Mouse (Mus musculus) regulatory T cell (primary cell): ENCODE measurements around the gene Epha4.

Experiments
- in situ Hi-C: fragments of 300-600 bp; cut with MboI, MseI; formaldehyde crosslinking; loops from one replicate; pipeline ENCODE4 v1.15.1; 2025; ENCODE audit warnings: high pct_unique_total_duplicates

The Epha4 gene

DNA sequence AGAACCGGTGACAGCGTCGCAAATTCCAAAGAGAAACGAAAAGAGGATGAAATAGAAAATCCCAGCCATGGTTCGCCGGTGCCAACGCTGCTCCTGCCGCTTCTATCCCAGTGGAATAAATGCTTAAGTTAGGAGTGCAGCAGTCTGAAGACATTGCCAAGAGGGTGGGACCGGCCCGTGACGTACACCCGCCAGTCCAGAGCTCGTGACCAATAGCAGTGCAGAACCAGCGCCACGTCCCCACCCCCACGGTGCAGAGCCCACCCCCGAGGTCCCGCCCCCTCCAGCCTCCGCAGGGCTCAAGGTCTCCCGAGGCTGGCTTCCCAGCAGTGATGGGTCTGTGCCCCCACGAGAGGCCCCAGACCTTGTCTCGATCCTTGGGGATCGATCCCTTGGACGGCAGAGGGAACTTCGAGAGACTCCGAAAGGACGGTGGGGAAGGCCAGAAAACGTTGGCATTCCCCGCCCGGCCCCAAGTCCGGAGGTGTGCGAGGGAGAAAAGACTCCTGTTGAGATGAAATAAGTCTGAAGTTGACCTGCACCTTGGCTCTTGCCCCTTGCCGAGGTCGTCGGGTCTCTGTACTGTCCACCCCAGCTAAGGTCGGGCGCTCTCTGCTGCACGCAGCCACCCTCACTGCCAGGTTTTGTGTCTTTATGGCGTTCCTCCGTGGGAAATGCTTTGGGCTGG, at the start of gene Epha4:
Gene Epha4 (minus strand): TSS at position 126 of the 688 bp plus-strand sequence.
- in situ Hi-C loops, result loop anchor here (25.0 kb wide), 1 partner anchor 1853 kb away; no protein-coding TSS in a partner anchor

DNA sequence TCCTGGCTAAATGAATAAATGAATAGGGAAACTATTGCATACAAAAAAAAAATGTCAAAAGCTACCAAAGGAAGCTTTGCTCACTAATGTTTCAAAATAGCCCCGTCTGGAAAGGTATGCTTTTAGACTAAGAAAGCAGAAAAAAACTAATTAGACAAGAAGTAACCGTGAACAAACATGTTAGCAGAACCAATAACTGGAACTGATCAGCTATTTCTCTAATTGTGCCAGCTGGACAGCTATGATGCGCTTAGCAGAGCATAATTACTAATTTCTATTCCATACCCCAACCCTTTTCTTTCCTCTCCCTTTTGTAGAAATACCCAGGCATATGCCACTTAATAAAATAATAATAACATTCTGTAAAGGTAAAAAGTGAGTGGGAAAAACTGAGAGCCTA, 41.3 kb upstream of the Epha4 start:
- in situ Hi-C loops, result no loop called here

DNA sequence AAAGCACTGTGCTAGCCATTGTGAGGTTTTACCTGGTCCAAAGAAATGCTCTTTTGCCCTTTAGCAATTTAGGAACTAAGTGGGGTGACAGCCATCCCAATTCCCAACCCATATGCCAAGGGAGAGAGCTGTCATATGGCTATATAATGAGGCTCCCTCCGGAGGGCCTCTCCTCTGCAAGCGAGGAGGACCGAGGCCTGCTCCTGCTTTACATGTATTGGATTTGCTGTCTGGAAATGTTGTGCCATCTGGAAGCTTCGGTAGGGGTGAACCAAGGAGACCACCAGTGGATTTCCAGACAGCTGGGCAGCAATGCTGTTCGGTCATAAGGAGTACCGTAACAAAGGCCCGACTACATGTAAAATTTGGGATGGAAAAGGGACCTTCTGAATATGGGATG, 37.0 kb upstream of the Epha4 start:
- in situ Hi-C loops, result no loop called here

GRCm38 (mm10) chr1:77545722-77546121, 30.8 kb upstream of the Epha4 start:
- in situ Hi-C loops, result loop anchor here (10.0 kb wide), 1 partner anchor 1239 kb away; no protein-coding TSS in a partner anchor

DNA sequence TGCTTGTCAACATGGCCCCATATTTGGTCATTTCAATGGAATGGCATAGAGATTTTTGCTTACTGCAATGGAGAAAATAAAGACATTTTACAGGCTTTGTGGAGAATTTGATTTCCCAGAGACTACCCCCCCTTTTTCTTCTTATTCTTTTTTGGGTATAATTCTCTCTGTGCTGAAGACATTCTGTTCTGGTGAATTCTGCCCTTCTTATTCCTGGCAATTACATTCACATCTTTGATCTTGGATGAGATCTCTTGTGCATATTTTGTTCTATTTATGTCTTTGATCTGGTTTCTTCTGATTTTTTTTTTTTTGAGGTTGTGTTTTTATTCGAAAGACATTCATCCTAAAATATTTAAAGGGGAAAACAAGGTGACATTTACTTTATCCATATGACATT, 30.1 kb upstream of the Epha4 start:
- in situ Hi-C loops, result loop anchor here (10.0 kb wide), 1 partner anchor 1240 kb away; no protein-coding TSS in a partner anchor

DNA sequence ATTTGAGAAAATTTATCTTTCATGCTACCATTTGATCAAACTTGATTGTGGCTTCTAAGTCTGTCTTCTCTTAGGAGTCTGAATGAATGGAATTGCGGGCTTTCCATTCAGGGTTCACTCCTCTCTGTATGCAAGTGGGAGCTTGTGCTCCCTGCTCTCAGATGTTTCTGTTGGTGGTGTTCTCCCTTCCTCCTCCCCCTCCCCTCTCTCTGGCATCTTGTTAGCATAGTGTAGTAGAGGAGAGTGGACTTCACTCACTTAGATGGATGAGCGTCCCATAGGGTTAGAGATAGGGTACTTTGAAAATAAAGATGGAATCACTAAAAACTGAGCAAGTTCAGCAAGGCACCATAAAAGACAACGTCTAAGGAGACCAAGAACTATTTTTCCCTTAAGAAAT, 29.4 kb upstream of the Epha4 start:
- in situ Hi-C loops, result loop anchor here (10.0 kb wide), 1 partner anchor 1241 kb away; no protein-coding TSS in a partner anchor

DNA sequence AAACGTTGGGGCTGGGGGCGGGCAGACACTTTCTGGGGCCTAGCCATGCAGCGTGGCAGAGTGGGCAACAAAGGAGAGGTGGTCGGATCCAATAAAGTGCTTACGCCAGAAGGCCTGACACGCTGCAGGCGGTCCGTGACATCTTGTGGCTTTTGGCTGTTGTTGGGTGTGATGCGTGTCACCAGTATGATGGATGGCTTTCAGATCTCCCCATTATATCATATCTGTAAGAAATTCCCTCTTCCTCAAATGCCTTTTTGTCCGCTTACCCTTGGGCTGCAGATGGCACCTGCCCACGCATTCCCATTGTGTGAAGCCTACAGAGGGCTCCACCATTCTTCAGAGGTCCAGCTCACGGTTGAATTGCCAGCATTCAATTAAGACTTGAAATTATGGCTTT, 25.1 kb upstream of the Epha4 start:
- in situ Hi-C loops, result loop anchor here (10.0 kb wide), 1 partner anchor 1245 kb away; no protein-coding TSS in a partner anchor

DNA sequence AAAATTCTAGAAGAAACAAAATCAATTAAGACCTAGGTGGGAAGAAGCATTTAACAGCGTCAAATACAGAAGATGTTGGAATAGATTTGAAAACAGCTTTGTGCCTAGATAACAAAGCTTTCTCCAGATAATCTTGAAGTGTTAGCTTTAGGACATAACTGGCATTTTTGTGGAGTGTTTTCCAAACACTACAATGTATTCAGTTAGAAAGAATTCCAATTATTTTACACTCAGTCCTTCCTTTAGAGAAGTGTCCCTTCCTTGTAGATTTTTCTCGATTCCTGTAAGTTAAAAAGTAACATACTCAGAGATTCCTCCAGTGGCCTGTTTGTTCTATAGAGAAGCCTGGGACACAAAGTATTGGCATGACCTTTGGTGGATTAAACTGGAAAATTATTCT, 23.7 kb upstream of the Epha4 start:
- in situ Hi-C loops, result no loop called here

GRCm38 (mm10) chr1:77535905-77536304, 21.0 kb upstream of the Epha4 start:
- in situ Hi-C loops, result no loop called here

DNA sequence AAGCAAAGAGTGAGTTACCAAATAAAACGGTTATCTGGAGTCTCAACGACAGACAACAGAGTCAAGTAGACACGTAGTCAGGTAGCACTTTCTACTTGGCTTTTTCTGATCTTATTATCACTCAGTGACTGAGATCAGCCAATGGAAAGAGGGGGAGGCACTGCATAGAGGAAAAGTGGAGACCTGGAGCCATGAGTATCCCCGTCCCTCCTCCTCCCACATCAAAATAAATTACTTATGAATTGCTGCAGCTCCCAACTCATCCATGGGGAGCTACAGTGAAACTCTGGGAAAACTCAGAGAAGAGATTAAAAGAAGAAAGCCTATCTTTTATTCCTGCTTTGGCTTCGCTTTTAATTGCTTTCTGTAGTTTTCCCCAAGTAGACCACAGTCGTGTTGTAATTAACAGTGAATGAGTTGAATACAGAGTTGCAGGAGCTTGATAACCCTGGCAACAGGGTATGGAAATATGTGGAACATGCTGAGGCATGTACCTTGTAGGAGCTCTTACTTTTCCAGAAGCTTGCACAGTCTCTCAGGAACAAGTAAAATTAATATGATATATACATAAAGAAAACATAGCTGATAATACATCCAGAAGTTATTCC, 17.8 kb upstream of the Epha4 start:
- in situ Hi-C loops, result no loop called here

- in situ Hi-C loops, result no loop called here
Observed at GRCm38 (mm10) chr1:77531934-77532575, 17.2 kb upstream of the Epha4 start.

DNA sequence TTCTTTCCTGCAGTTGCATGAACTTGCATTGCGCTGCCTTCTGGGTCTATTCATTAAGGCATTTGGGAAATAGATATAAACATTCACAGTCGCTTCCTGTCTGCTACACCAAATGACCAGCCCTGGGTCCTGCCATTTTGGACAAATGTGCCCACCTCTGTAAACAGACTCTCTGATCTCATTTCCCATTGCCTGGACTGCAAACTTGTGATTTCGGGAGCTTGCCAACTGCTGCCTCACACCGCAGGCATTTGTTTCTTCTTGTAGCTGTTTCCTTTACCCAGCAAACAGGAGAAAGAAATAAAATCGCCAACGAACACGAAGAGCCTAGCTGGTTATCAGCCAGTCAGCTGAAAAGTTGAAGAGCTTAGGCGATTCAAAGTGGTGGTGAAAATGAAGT, 10.2 kb upstream of the Epha4 start:
- in situ Hi-C loops, result no loop called here

- in situ Hi-C loops, result loop anchor here (25.0 kb wide), 1 partner anchor 1861 kb away; no protein-coding TSS in a partner anchor
Observed at GRCm38 (mm10) chr1:77523354-77523753, 8.5 kb upstream of the Epha4 start.

- in situ Hi-C loops, result loop anchor here (25.0 kb wide), 1 partner anchor 1860 kb away; no protein-coding TSS in a partner anchor
Observed at GRCm38 (mm10) chr1:77521640-77522539, 7.0 kb upstream of the Epha4 start.

- in situ Hi-C loops, result loop anchor here (25.0 kb wide), 1 partner anchor 1856 kb away; no protein-coding TSS in a partner anchor
Observed at GRCm38 (mm10) chr1:77518715-77519114, 3.8 kb upstream of the Epha4 start.

DNA sequence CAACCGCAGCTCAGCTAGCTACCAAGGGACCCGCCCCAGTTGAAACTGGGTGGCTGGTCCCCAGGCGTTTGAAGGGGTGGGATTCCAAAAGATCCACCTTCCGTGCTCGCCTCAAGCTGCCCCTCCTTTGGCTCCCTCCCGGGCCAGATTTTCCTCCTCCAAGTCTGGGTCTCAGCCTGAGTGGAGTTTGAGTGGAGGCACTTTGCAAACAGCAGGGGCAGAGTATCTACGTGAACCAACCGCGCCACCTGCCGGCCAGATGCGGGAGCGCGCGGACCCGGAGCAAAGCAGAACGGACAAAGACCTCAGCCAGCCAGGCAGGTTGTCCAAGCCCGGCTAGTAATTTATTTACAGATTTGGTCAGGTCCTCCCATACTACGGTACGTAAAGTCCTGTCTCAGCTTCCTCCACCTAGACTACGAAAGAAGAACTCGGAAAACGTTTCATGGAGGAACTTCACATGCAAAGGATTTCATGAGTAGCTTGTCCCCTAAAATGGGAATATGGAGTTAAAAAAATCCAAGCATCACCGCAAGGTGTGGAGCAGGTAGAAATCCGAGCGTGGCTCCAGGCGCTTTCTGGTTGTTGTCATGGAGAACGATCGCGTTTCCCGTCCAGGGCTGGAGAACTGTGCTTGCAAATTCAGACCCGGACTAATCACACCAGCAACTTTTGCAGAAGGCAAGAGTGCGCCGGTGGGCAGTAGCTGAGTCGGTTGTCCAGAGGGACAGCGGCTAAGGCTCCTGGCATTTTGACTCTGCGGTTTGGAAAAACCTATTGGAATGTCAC, 1.5 kb upstream of the Epha4 start:
- in situ Hi-C loops, result loop anchor here (25.0 kb wide), 1 partner anchor 1854 kb away; no protein-coding TSS in a partner anchor

GRCm38 (mm10) chr1:77515651-77515981, 728 bp upstream of the Epha4 start:
- in situ Hi-C loops, result loop anchor here (25.0 kb wide), 1 partner anchor 1853 kb away; no protein-coding TSS in a partner anchor

GRCm38 (mm10) chr1:77514325-77514962, 444 bp downstream of the Epha4 start:
- in situ Hi-C loops, result loop anchor here (25.0 kb wide), 1 partner anchor 1852 kb away; no protein-coding TSS in a partner anchor

GRCm38 (mm10) chr1:77513959-77514324, 946 bp downstream of the Epha4 start:
- in situ Hi-C loops, result loop anchor here (25.0 kb wide), 1 partner anchor 1852 kb away; no protein-coding TSS in a partner anchor

DNA sequence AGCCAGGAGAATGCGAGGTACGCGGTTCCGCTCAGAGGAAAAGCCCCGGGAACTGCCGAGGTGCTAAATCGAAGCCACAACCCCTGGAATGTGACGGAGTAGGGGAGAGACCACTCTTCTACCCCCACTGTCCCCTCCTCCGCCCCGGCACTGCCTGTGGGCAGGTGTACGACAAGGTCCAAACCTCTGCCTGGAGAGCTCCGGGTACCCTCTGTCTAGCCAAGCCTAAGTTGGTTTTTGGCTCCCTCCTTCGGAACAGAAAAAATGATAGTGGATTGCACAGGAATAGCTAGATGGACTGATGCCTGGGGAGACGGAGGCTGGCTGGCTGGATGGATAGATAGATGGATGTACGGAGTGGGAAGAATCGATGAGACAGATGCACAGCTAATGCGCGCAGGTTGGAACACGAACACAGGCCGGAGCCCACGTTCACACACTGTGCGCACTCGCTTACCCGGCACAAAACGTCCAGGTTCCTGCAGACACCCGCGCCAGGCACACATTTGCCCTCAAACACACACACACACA, 1.4 kb downstream of the Epha4 start:
- in situ Hi-C loops, result loop anchor here (25.0 kb wide), 1 partner anchor 1851 kb away; no protein-coding TSS in a partner anchor
